Mouse (Mus musculus) MEL (cell line): ENCODE results near the gene Gm6793.

Experiments used
- CHD1 ChIP-seq: IDR thresholded peaks from 2 replicates; pipeline ENCODE4 v1.6.1; 2012; ENCODE audit warnings: low read depth, mild to moderate bottlenecking, inconsistent platforms, low read length, improper control_type of control experiment
- CTCF ChIP-seq, 3 experiments: IDR thresholded peaks in 2 of 3; conservative IDR thresholded peaks in 1 of 3; 2 replicates each; pipeline ENCODE4 v1.5.1; 2011 to 2012; ENCODE audit warnings: low read length in 3 of 3, low read depth in 2 of 3, mild to moderate bottlenecking in 2 of 3, improper control_type of control experiment in 1 of 3, inconsistent platforms in 1 of 3, mixed read lengths in 1 of 3, moderate library complexity in 1 of 3; ENCODE audit not compliant: control insufficient read depth in 1 of 3, insufficient read depth in 1 of 3, poor library complexity in 1 of 3, severe bottlenecking in 1 of 3
- ETS1 ChIP-seq: IDR thresholded peaks from 2 replicates; pipeline ENCODE4 v1.6.1; 2012; ENCODE audit warnings: low read depth, mild to moderate bottlenecking, inconsistent platforms, low read length, improper control_type of control experiment, moderate library complexity
- HCFC1 ChIP-seq: IDR thresholded peaks from 2 replicates; pipeline ENCODE4 v1.6.1; 2012; ENCODE audit warnings: low read depth, mild to moderate bottlenecking, inconsistent platforms, low read length, improper control_type of control experiment, moderate library complexity
- MAX ChIP-seq: IDR thresholded peaks from 2 replicates; pipeline ENCODE4 v1.6.1; 2011; ENCODE audit warnings: low read length, improper control_type of control experiment
- POLR2A ChIP-seq, 2 experiments: IDR thresholded peaks; 2 replicates each; pipeline ENCODE4 v1.6.1; 2011 to 2012; ENCODE audit warnings: low read length in 2 of 2, mild to moderate bottlenecking in 2 of 2, control low read depth in 1 of 2, improper control_type of control experiment in 1 of 2, low read depth in 1 of 2, moderate library complexity in 1 of 2; ENCODE audit not compliant: control insufficient read depth in 1 of 2, insufficient read depth in 1 of 2, poor library complexity in 1 of 2
- TAL1 ChIP-seq: IDR thresholded peaks from 2 replicates; pipeline ENCODE4 v1.6.1; 2012; ENCODE audit warnings: mild to moderate bottlenecking, inconsistent platforms, low read length, moderate library complexity, mixed read lengths

- TF ChIP-seq MAX, result no peak
- TF ChIP-seq POLR2A (IDR thresholded peaks at IDR 0.05; ENCODE audit: control insufficient read depth in 1 of 2, insufficient read depth in 1 of 2, low read depth in 1 of 2, low read length in 2 of 2, poor library complexity in 1 of 2), result no peak
- TF ChIP-seq TAL1, result no peak
- TF ChIP-seq HCFC1, result no peak
- TF ChIP-seq ETS1, result no peak
- no peak for TF ChIP-seq CHD1
- no peak for TF ChIP-seq CTCF (IDR thresholded peaks at IDR 0.05 in 2 of 3, conservative IDR thresholded peaks at IDR 0.05 in 1 of 3; ENCODE audit: control insufficient read depth in 1 of 3, insufficient read depth in 1 of 3, low read depth in 2 of 3, low read length in 3 of 3, poor library complexity in 1 of 3, severe bottlenecking in 1 of 3)
Observed at GRCm38 (mm10) chr8:112029455-112029854, 14.6 kb upstream of the Gm6793 start.
